Mouse (Mus musculus) B cell, adult 2 months (primary cell): Measurements from ENCODE around the gene Zfpl1.

ENCODE experiments used
- DNase-seq, 2 experiments: peaks; one replicate each; pipeline ENCODE4 v3.0.0; 2022

Gene Zfpl1

GRCm38 (mm10) chr19:6097847-6098246 is 13.1 kb upstream of the Zfpl1 start:
- DNase-seq: no peak

- DNase-seq: no peak
Observed at GRCm38 (mm10) chr19:6094119-6094518, 9.4 kb upstream of the Zfpl1 start, which contains the start of gene AC131692.1. AC131692.1 (plus strand) TSS chr19:6094419.

- DNase-seq: no peak
Observed at GRCm38 (mm10) chr19:6088841-6089240, 4.1 kb upstream of the Zfpl1 start.

GRCm38 (mm10) chr19:6085417-6085879 is 692 bp upstream of the Zfpl1 start:
- peak; percentile 59 to 64 for DNase-seq

GRCm38 (mm10) chr19:6082156-6082555 is 2.6 kb downstream of the Zfpl1 start, which contains the start of gene Gm28374:
Gm28374 (minus strand) TSS chr19:6082256.
- DNase-seq: no peak

GRCm38 (mm10) chr19:6079983-6080480 is 4.7 kb downstream of the Zfpl1 start, which contains the start of gene Tmem262:
Tmem262 (plus strand) TSS chr19:6080033.
- DNase-seq: no peak

GRCm38 (mm10) chr19:6076564-6077393 is 8.0 kb downstream of the Zfpl1 start, which contains the start of gene Vps51:
Vps51 (minus strand) TSS chr19:6077231.
- DNase-seq: peak; percentile 86 to 88

- no peak for DNase-seq
Observed at GRCm38 (mm10) chr19:6073889-6074288, 10.9 kb downstream of the Zfpl1 start.

GRCm38 (mm10) chr19:6071261-6071660 is 13.5 kb downstream of the Zfpl1 start:
- DNase-seq: no peak

GRCm38 (mm10) chr19:6070571-6071250 is 14.0 kb downstream of the Zfpl1 start:
- no peak for DNase-seq

GRCm38 (mm10) chr19:6069851-6070250 is 14.9 kb downstream of the Zfpl1 start:
- no peak for DNase-seq

GRCm38 (mm10) chr19:6068951-6069350 is 15.8 kb downstream of the Zfpl1 start:
- DNase-seq: peak; percentile 50 to 54

GRCm38 (mm10) chr19:6067724-6068415 is 16.9 kb downstream of the Zfpl1 start, which contains the start of gene Tm7sf2:
Tm7sf2 (minus strand) TSS chr19:6068373.
- peak; percentile 86 for DNase-seq

- DNase-seq: peak; percentile 91
Observed at GRCm38 (mm10) chr19:6067011-6067723, 17.6 kb downstream of the Zfpl1 start.

- DNase-seq: no peak
Observed at GRCm38 (mm10) chr19:6066571-6066970, 18.2 kb downstream of the Zfpl1 start.

GRCm38 (mm10) chr19:6063081-6063480 is 21.7 kb downstream of the Zfpl1 start:
- DNase-seq: no peak

- no peak for DNase-seq
Observed at GRCm38 (mm10) chr19:6062418-6062817, 22.3 kb downstream of the Zfpl1 start.

GRCm38 (mm10) chr19:6061641-6062302 is 23.0 kb downstream of the Zfpl1 start:
- peak; percentile 50 to 55 for DNase-seq

GRCm38 (mm10) chr19:6061021-6061533 is 23.7 kb downstream of the Zfpl1 start, which contains the start of gene Znhit2:
Znhit2 (plus strand) TSS chr19:6061192.
- DNase-seq: peak; percentile 93 to 95

- DNase-seq: no peak
Observed at GRCm38 (mm10) chr19:6058966-6059365, 25.8 kb downstream of the Zfpl1 start.

GRCm38 (mm10) chr19:6058513-6058912 is 26.2 kb downstream of the Zfpl1 start:
- no peak for DNase-seq
